Mouse (Mus musculus): ENCODE measurements around the gene Tmem30b. TPM values are rescaled to one million over a fixed set of nuclear protein-coding genes. Genes with fewer than 3 reads are reported as not detected.

Tmem30b gene
- polyA plus RNA-seq (2012; rRNA removed), result 10.3 and 17.8 TPM in 2 replicates

DNA sequence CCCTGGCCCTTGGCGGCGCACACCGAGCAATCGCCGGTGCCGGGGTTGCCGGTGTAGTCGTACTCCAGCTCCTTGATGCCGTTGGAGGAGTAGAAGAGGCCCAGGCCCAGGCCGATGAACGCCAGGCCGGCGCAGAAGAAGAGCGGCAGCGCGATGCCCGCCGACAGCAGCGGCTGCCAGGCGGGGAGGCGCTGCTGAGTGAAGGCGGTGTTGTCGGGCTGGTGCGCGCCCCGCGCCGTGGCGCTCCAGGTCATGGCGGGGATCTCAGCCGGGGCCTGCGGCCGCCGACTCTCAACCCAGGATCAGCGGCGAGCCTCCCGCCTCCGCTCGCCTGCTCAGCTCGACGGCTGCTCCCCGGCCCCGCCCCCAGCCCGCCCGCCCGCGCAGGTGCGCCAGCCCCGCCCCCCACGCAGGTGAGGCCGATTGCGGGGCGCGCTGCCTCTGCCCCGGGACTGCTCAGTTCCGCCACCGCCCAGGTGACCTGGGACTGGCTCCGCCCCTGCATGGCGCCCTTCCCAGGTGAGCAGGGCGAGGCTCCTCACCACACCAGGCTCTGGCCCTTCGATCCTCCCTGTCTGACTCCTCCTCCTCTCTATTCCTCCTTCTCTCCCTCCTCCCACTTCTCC is at the start of gene Tmem30b:
Gene Tmem30b, minus strand, starts transcription at position 307 of the 626 bp plus-strand sequence.

GRCm38 (mm10) chr12:73584610-73585240 is 38.5 kb upstream of the Tmem30b start, which contains the start of gene Prkch:
Gene Prkch (plus strand): TSS chr12:73584796.

Other genes with a start within 250 kb of the Tmem30b start
- gene Prkch, start 38.4 kb upstream of the Tmem30b start, polyA plus RNA-seq (2012; rRNA removed), result 5.3 and 6.1 TPM in 2 replicates

Data from ovary, adult 2 months (tissue).